Mouse (Mus musculus) CH12.LX (cell line): ENCODE measurements around the gene Kctd19.

Source experiments
- BHLHE40 ChIP-seq: IDR thresholded peaks from 2 replicates; pipeline ENCODE4 v1.6.1; 2011; ENCODE audit warnings: mild to moderate bottlenecking, low read depth, low read length, improper control_type of control experiment
- CTCF ChIP-seq, 2 experiments: IDR thresholded peaks in 1 of 2; conservative IDR thresholded peaks in 1 of 2; 2 replicates each; pipeline ENCODE4 v1.5.1; 2011 to 2012; ENCODE audit warnings: low read depth in 2 of 2, low read length in 2 of 2, improper control_type of control experiment in 1 of 2, inconsistent platforms in 1 of 2, mild to moderate bottlenecking in 1 of 2, moderate library complexity in 1 of 2
- ETS1 ChIP-seq: conservative IDR thresholded peaks from 2 replicates; pipeline ENCODE4 v1.6.1; 2012; ENCODE audit warnings: low read depth, mild to moderate bottlenecking, inconsistent platforms, low read length, improper control_type of control experiment, moderate library complexity
- MXI1 ChIP-seq: IDR thresholded peaks from 2 replicates; pipeline ENCODE4 v1.6.1; 2011; ENCODE audit warnings: mild to moderate bottlenecking, low read depth, low read length, improper control_type of control experiment
- USF1 ChIP-seq: IDR thresholded peaks from 2 replicates; pipeline ENCODE4 v1.6.1; 2014; ENCODE audit warnings: low read depth, mild to moderate bottlenecking, inconsistent platforms, low read length, improper control_type of control experiment
- ZMIZ1 ChIP-seq: IDR thresholded peaks from 2 replicates; pipeline ENCODE4 v1.6.1; 2012; ENCODE audit warnings: low read depth, mild to moderate bottlenecking, inconsistent platforms, low read length, improper control_type of control experiment
- ZNF384 ChIP-seq: IDR thresholded peaks from 2 replicates; pipeline ENCODE4 v1.6.1; 2012; ENCODE audit warnings: low read depth, low read length, improper control_type of control experiment, inconsistent platforms

DNA sequence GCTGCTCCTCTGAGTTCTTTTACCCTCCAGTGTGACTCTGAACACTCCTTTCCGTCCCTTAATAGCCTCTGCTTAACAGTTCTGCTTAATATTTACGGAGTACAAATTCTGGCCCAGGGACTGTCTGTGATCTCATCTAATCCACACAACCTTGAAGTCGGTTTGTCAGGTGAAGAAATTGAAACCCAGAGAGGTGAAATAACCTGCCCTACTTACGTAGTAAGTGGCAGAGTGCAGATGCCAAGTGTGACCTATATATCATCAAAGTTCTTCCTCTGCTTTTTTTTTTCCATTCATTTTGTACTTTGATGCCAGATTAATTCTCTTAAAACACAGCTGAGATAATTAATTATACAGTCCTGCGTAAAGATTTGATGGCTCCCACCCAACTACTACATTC is 20.8 kb upstream of the Kctd19 start:
- TF ChIP-seq CTCF (conservative IDR thresholded peaks at IDR 0.05 in 1 of 2, IDR thresholded peaks at IDR 0.05 in 1 of 2; ENCODE audit: low read depth in 2 of 2, low read length in 2 of 2) (no peak), ETS1 (no peak), MXI1 (no peak), ZNF384 (no peak), BHLHE40 (no peak), ZMIZ1 (no peak), USF1 (no peak)
